Mouse (Mus musculus): ENCODE data around the gene Hist2h2ac.

Hist2h2ac gene

GRCm38 (mm10) chr3:96220765-96221639 is at the start of gene Hist2h2ac, which contains the start of gene Hist2h2be:
TSS of gene Hist2h2ac (minus strand) at chr3:96220880.
TSS of gene Hist2h2be (plus strand) at chr3:96221119.
- peak; percentile 90 to 93 for DNase-seq (ENCODE audit: low spot score in 2 of 2)

GRCm38 (mm10) chr3:96269511-96270474 is 49.1 kb upstream of the Hist2h2ac start, which contains the start of gene Hist2h2bb:
TSS of gene Hist2h2bb (plus strand) at chr3:96269752.
- peak; percentile 92 to 96 for DNase-seq (ENCODE audit: low spot score in 2 of 2)

GRCm38 (mm10) chr3:96268776-96269378 is 48.2 kb upstream of the Hist2h2ac start:
- peak; percentile 48 to 81 for DNase-seq (ENCODE audit: low spot score in 2 of 2)

GRCm38 (mm10) chr3:96268051-96268775 is 47.5 kb upstream of the Hist2h2ac start, which contains the start of gene Hist2h3b:
TSS of gene Hist2h3b (plus strand) at chr3:96268654.
- DNase-seq (ENCODE audit: low spot score in 2 of 2) = peak; percentile 89 to 96

GRCm38 (mm10) chr3:96267541-96267940 is 46.9 kb upstream of the Hist2h2ac start:
- no peak for DNase-seq (ENCODE audit: low spot score in 2 of 2)

- no peak for DNase-seq (ENCODE audit: low spot score in 2 of 2)
Measured at GRCm38 (mm10) chr3:96266132-96266710, 45.5 kb upstream of the Hist2h2ac start.

GRCm38 (mm10) chr3:96264404-96264949 is 43.8 kb upstream of the Hist2h2ac start:
- peak in 1 of 2 experiments; percentile 67 for DNase-seq (ENCODE audit: low spot score in 2 of 2)

- peak; percentile 54 to 81 for DNase-seq (ENCODE audit: low spot score in 2 of 2)
Measured at GRCm38 (mm10) chr3:96263558-96264403, 43.1 kb upstream of the Hist2h2ac start.

GRCm38 (mm10) chr3:96262979-96263550 is 42.4 kb upstream of the Hist2h2ac start, which contains the start of gene Hist2h4:
TSS of gene Hist2h4 (minus strand) at chr3:96263311.
- peak; percentile 96 to 98 for DNase-seq (ENCODE audit: low spot score in 2 of 2)

GRCm38 (mm10) chr3:96262216-96262875 is 41.7 kb upstream of the Hist2h2ac start:
- DNase-seq (ENCODE audit: low spot score in 2 of 2) = peak; percentile 81 to 87

GRCm38 (mm10) chr3:96261623-96262022 is 40.9 kb upstream of the Hist2h2ac start:
- DNase-seq (ENCODE audit: low spot score in 2 of 2) = no peak

GRCm38 (mm10) chr3:96260220-96260619 is 39.5 kb upstream of the Hist2h2ac start:
- DNase-seq (ENCODE audit: low spot score in 2 of 2) = no peak

- no peak for DNase-seq (ENCODE audit: low spot score in 2 of 2)
Measured at GRCm38 (mm10) chr3:96257190-96257589, 36.5 kb upstream of the Hist2h2ac start.

- DNase-seq (ENCODE audit: low spot score in 2 of 2) = no peak
Measured at GRCm38 (mm10) chr3:96255926-96256593, 35.4 kb upstream of the Hist2h2ac start.

- peak in 1 of 2 experiments; percentile 64 for DNase-seq (ENCODE audit: low spot score in 2 of 2)
Measured at GRCm38 (mm10) chr3:96254683-96255355, 34.1 kb upstream of the Hist2h2ac start.

GRCm38 (mm10) chr3:96251787-96252186 is 31.1 kb upstream of the Hist2h2ac start:
- no peak for DNase-seq (ENCODE audit: low spot score in 2 of 2)

GRCm38 (mm10) chr3:96250890-96251289 is 30.2 kb upstream of the Hist2h2ac start:
- no peak for DNase-seq (ENCODE audit: low spot score in 2 of 2)

Measured in spleen, postnatal 4 days (tissue).